Mouse (Mus musculus) Patski (cell line): ENCODE measurements around the gene Glt1d1. TPM values are rescaled to one million over a fixed set of nuclear protein-coding genes. Genes with fewer than 3 reads are reported as not detected.
A peak's percentile ranks its signal among the peaks of the same experiment; 100 is the strongest.

Source experiments
- ATAC-seq: fragments of 100-300 bp; one replicate; pipeline ENCODE4 v1.8.0; 2021
- CTCF ChIA-PET: fragments of 350-600 bp; sonication (Branson Sonifier 250); formaldehyde crosslinking; loops from one replicate; lab custom pipeline; 2022; ENCODE audit warnings: inconsistent platforms; lab: Charles Lee
- POLR2A ChIA-PET: fragments of 350-600 bp; sonication (Branson Sonifier 250); formaldehyde crosslinking; loops from one replicate; lab custom pipeline; 2022; ENCODE audit warnings: antibody characterized with exemption, inconsistent platforms; lab: Charles Lee
- DNase-seq: peaks from one replicate; pipeline ENCODE4 v3.0.0-alpha.2; 2011; ENCODE audit warnings: low read depth, low spot score
- H3K27me3 ChIP-seq: fragments of 371-371 bp; one replicate; pipeline ENCODE4 v1.5.1; 2021
- CTCF ChIP-seq: fragments of 100-300 bp; IDR thresholded peaks from one replicate; pipeline ENCODE4 v1.5.1; 2021
- in situ Hi-C: fragments of 300-500 bp; cut with MboI; formaldehyde crosslinking; loops from 3 replicates; pipeline ENCODE4 v1.11.1; 2018; ENCODE audit warnings: low pct_unique_long_range_greater_than_20kb, mixed read lengths
- polyA plus RNA-seq: library from polyadenylated mRNA; unstranded; gene quantifications from one replicate; pipeline ENCODE4 v1.2.3, GENCODE M21; 2021

Gene Glt1d1
- polyA plus RNA-seq, result 0.31 TPM

DNA sequence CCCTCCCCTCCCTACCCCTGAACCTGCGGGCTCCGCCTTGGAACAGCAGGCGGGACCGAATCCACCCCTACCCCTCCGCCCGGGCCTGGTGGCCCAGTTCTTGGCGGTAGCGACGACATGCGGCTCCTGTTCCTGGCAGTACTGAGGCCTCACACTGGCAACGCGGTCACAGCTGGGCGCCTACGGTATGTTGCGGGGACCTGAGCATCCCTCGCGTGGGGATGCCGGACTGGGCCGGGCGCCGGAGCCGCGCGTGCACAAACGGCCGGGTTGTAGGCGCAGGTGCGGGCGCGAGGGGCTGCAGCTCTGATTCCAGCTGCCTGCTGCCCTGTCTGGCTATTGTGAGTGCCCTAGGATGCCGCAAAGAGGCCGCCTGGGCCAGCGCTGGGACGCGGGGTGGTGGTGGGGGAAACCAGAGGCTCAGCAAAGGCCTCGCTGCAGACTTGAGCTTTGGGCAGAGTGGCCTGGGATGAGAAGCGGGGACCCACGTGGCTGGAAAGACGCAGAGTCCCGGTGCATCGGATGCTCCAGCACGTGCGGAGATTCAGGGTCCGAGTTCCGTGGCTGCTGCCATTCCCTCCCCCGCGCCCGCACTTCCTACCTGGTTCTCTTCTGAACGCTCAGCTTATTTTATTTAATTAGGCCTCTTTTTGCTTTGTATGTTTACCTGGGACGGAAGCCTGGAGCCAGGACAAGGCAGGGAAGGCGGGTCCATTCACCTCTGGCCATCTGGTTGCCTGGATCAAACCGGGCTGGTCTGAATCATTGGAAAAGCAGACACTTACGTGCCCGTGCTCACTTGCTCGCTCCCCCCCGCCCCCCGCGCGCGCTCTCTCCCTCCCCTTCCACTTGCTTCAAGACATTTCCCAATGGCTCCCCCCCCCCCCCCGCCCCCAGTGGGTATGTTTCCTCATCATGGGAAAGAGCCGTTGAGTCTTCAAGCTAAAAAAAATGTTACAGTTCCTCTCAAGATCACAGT is at the start of gene Glt1d1, which contains the start of gene Slc15a4:
Gene Glt1d1 (plus strand): TSS at position 96 of the 979 bp plus-strand sequence.
Gene Slc15a4 (minus strand): TSS at position 731 of the 979 bp plus-strand sequence.
- in situ Hi-C loops, result no loop called here
- peaks cover 10% of the 10 kb centered on the region for H3K27me3 ChIP-seq
- ATAC-seq, result peak; percentile 70
- DNase-seq, result no peak
- ChIA-PET POLR2A (interaction anchor here (1.2 kb wide), 1 partner anchor 16 kb away, joined by 3 read pairs; no protein-coding TSS in a partner anchor), CTCF (no interaction called here)
- TF ChIP-seq CTCF, result no peak

DNA sequence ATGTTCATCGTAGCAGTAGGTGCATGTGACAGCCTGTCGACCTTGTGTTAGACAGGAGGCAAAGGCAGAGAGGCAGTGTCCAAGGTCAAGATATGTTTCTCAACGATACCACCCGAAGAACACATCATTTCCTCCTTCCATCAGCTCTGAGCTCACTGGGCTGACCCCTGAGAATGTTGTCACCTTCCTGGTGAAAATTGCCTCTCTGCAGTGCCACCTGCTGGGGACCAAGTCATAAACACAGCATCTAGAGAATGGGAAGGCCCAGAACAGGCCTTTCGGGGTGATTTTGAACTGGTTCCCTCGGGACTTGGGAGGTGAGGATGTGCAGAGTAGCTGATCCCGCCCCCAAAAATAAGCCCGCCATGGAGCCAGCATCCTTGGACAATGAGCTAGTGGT is 48.4 kb upstream of the Glt1d1 start:
- TF ChIP-seq CTCF, result peak; percentile 53
- H3K27me3 ChIP-seq, result no peaks in the 10 kb centered on the region
- ChIA-PET CTCF (interaction anchor here (1.1 kb wide), 1 partner anchor 19 kb away, joined by 4 read pairs; no protein-coding TSS in a partner anchor), POLR2A (no interaction called here)
- DNase-seq (no peak), ATAC-seq (peak; percentile 32)
- in situ Hi-C loops, result no loop called here

DNA sequence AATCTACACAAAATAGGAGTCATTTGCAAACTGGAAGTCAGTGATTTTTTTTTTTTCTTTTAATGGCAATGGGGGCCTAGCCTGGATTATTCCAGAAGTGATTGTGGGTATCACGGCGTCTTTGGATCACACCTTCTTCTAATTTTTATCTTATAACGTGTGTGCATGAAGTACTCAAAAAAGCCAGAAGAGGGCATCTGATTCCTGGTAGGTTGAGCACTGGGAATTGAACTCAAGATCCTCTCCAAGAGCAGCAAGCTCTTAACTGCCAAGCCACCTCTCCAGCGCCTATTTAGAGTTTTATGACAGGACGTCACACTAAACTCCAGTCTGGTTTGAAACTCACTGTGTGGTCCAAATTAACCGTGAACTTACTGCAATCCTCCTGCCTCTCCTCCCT is 44.2 kb upstream of the Glt1d1 start:
- CTCF ChIA-PET, result no interaction called here
- TF ChIP-seq CTCF, result peak; percentile 23
- in situ Hi-C loops, result no loop called here
- POLR2A ChIA-PET, result no interaction called here
- ATAC-seq (no peak), DNase-seq (no peak)
- no peaks in the 10 kb centered on the region for H3K27me3 ChIP-seq

DNA sequence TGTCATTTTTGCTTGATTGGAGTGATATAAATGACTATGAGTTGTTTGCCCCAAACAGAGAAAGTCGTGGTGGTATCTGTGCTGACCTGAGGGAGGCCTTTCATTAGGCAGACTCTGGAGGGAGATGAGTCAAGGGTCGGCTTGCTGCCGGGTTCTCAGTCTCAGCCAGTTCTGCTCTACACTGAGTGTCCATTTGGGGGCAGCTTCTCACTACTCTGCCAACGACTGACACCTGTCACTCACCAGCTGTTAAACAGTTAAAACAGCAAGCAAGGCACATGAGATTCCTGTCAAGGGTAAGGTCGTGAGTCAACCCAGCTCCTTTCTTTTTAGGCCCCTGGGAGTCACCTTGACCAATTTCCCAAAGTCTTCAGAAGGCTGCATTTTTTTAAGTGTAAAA is 39.7 kb upstream of the Glt1d1 start:
- no peaks in the 10 kb centered on the region for H3K27me3 ChIP-seq
- ChIA-PET CTCF (interaction anchor here (1.1 to 2.4 kb wide), 2 partner anchors 9 to 12 kb away, joined by 5 to 8 read pairs; no protein-coding TSS in a partner anchor), POLR2A (no interaction called here)
- DNase-seq (no peak), ATAC-seq (no peak)
- TF ChIP-seq CTCF, result no peak
- in situ Hi-C loops, result no loop called here

DNA sequence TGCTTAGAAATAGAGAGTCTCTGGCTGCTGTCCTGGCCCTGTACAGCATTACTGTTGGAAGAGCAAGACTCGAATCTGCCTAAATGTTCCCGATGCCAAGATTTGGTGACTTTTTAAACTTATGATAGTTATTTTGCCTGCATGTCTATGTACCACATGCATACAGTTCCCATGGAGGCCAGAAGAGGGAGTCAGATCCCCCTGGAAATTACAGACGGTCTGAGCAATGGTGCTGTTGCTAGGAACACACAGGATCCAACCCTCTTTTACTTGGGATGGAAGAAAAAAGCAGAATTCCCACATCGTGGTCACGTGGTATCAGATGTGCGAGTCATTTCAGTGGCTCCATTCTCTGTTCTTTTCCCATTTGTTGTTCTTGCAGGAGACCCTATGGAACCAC is 39.2 kb upstream of the Glt1d1 start:
- TF ChIP-seq CTCF, result no peak
- ChIA-PET POLR2A (no interaction called here), CTCF (interaction anchor here (0.9 to 2.4 kb wide), 3 partner anchors 9 to 15 kb away, joined by 3 to 8 read pairs (median 5); no protein-coding TSS in a partner anchor)
- ATAC-seq (peak; percentile 29), DNase-seq (no peak)
- no peaks in the 10 kb centered on the region for H3K27me3 ChIP-seq
- in situ Hi-C loops, result no loop called here

DNA sequence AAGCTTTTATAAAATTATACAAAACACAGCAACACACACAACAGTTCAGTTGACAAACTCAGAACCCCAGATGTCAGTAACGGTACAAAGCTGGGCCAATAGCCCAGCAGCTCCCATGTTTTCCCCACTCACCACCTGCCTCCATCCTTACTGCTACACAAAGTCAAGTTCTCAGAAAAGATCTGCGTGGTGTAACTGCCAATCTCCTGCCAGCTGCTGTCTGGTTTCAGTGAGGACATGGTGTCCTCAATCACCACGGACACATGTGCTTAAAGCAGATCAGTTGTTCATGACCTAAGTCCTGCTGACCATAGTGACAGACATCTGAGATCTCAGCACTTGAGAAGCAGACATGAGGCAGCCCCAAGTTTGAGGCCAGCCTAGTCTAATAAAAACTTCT is 36.4 kb upstream of the Glt1d1 start:
- POLR2A ChIA-PET, result no interaction called here
- H3K27me3 ChIP-seq, result no peaks in the 10 kb centered on the region
- in situ Hi-C loops, result no loop called here
- DNase-seq (no peak), ATAC-seq (no peak)
- CTCF ChIA-PET, result no interaction called here
- TF ChIP-seq CTCF, result no peak

DNA sequence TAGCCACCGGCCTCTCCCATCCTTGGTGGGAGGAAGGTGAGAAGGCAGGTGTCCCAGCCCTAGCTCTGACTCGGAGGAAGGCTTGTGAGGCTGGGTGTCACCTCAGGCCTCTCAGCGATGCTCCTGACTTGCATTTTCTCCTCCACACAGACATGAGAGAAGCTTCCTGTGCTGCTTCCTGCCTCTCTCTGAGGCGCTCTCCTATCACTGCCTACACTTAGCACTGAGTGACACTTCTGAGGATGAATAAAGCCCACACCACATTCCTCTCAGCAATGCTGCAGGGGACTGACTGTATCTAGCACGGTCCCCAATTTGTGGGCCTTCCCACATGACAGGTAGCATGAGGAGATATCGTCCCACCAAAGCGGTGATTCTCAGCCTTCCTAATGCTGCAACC is 35.2 kb upstream of the Glt1d1 start:
- H3K27me3 ChIP-seq, result no peaks in the 10 kb centered on the region
- ChIA-PET CTCF (interaction anchor here (2.8 kb wide), 1 partner anchor 12 kb away, joined by 6 read pairs; no protein-coding TSS in a partner anchor), POLR2A (no interaction called here)
- DNase-seq, result no peak
- in situ Hi-C loops, result no loop called here
- no peak for TF ChIP-seq CTCF
- ATAC-seq, result no peak

DNA sequence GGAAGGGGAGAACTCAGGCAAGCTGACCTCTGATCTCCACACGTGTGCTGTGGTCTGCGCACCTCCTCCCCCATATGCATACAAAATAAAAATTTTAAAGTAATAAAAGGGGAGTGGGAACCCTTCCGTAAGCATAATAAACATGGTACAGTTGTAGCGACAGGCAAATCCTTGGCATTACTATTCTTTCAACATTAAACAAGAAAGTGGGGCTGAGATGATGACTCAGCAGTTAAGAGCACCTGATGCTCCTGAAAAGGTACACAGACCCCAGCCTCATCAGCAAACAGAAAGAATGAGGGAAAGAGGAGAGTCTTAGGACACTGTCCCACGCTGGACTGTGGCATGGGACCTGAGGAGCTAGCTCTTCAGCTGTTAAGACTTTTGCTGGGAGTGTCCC is 29.1 kb upstream of the Glt1d1 start:
- in situ Hi-C loops, result loop anchor here (25.0 kb wide), 1 partner anchor 1409 kb away; the partner anchor contains the start of genes Ran and Stx2
- ATAC-seq (no peak), DNase-seq (no peak)
- ChIA-PET POLR2A (no interaction called here), CTCF (interaction anchor here (1.0 to 2.0 kb wide), 3 partner anchors 9 to 19 kb away, joined by 3 to 5 read pairs (median 4); no protein-coding TSS in a partner anchor)
- no peak for TF ChIP-seq CTCF
- H3K27me3 ChIP-seq, result no peaks in the 10 kb centered on the region

DNA sequence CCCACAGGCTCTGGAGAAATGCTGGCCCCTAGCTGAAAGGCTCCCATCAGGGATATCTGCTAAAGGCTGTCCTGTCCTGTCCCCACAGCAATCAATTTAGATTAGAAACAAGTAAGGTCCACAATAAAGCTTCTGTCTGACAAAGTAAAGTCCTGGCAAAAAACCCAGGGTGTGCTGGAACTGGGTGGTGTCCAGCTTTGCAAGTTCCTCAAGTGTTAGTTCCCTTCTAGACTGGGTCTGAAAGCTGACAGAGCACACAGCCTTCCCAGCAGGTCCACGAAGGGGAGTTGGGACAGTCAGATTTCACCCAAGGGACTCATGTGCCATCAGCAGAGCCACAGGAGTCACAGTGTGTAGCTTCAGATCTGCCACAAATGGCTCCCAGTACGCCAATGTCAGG is 24.6 kb upstream of the Glt1d1 start:
- DNase-seq (no peak), ATAC-seq (no peak)
- ChIA-PET POLR2A (no interaction called here), CTCF (interaction anchor here (0.7 to 1.0 kb wide), 2 partner anchors 8 to 14 kb away, joined by 3 read pairs; no protein-coding TSS in a partner anchor)
- no peaks in the 10 kb centered on the region for H3K27me3 ChIP-seq
- in situ Hi-C loops, result loop anchor here (25.0 kb wide), 1 partner anchor 1405 kb away; the partner anchor contains the start of genes Ran and Stx2
- TF ChIP-seq CTCF, result no peak

DNA sequence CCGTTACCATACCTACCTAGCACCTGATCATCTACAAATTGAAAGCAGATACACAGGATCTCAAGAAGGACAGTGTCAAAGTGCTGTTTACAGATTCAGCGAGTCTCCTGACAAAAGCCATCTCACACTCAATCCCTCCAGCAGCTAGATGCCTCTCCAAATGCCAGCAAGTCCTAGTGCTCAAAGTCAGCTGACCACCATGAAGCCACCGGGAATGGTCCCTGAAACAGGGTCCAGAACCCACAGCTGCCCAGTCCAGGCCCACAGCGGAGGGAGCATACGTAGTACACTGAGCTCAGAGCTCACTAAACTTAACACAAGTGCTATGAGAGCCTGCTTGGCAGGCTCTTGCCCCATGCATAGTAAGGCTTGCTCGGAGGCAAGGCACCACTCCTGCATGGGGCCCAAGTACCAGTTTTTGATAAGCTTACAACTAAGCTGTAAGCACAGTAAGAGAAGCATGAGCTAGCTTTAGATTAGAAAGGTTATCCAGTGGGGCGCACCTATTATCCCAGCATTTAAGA is 22.8 kb upstream of the Glt1d1 start:
- ChIA-PET POLR2A (interaction anchor here (0.9 kb wide), 1 partner anchor 10 kb away, joined by 3 read pairs; no protein-coding TSS in a partner anchor), CTCF (interaction anchor here (0.7 to 1.1 kb wide), 3 partner anchors 9 to 74 kb away, joined by 3 read pairs; no protein-coding TSS in a partner anchor)
- TF ChIP-seq CTCF, result no peak
- in situ Hi-C loops, result loop anchor here (25.0 kb wide), 1 partner anchor 1403 kb away; the partner anchor contains the start of genes Ran and Stx2
- no peak for ATAC-seq
- DNase-seq, result no peak
- H3K27me3 ChIP-seq, result no peaks in the 10 kb centered on the region
